Mouse (Mus musculus): ENCODE data around the gene Rdh16f2. TPM values are rescaled to one million over a fixed set of nuclear protein-coding genes. Genes with fewer than 3 reads are reported as not detected.
"Not testable (repeated sequence)": the region's sequence is repeated elsewhere in the genome, so short reads cannot be mapped to it uniquely, and the experiment has no call there.

Rdh16f2 gene
- total RNA-seq (2022), result not detected

DNA sequence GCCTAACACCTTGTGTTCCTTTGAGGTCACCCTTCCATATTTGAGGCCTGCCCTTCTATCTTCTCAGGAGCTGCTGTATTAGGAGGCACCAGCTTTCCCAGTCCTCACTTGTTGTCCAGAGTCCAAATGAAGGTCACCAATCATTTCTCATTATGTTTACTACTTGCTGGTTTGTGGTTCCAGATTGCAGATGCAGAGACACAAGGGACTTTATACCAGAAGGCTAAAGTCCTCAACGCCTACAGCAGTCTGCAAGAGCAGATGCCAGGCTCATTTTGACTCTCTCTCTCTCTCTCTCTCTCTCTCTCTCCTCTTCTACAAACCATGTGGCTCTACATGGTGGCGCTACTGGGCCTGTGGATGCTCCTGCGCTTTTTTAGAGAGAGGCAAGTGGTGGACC lies at the start of gene Rdh16f2:
Gene Rdh16f2 (plus strand): TSS at position 243 of the 400 bp plus-strand sequence.
- DNase-seq (ENCODE audit: low spot score in 2 of 2), result no peak

- not testable (repeated sequence) for DNase-seq (ENCODE audit: low spot score in 2 of 2)
These were observed 48.9 kb upstream of the Rdh16f2 start for GRCm38 (mm10) chr10:127817268-127817910.

GRCm38 (mm10) chr10:127821806-127822205 lies 44.5 kb upstream of the Rdh16f2 start:
- not testable (repeated sequence) for DNase-seq (ENCODE audit: low spot score in 2 of 2)

DNA sequence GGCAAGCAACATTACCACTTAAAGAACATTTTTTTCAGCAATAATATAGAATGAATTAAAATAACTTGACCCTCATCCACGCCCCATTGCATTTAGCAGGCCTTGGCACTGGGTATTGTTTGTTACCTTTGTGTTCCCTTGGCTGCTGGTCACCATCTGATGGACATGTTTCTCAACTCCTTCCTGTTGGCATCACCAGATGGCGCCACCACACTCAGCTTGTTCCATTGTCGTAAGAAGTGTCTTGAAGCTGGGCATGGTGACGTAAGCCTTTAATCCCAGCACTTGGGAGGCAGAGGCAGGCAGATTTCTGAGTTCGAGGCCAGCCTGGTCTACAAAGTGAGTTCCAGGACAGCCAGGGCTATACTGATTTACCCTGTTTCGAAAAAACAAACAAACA lies 40.9 kb upstream of the Rdh16f2 start:
- no peak for DNase-seq (ENCODE audit: low spot score in 2 of 2)

GRCm38 (mm10) chr10:127829121-127829520 lies 37.2 kb upstream of the Rdh16f2 start:
- DNase-seq (ENCODE audit: low spot score in 2 of 2), result no peak

DNA sequence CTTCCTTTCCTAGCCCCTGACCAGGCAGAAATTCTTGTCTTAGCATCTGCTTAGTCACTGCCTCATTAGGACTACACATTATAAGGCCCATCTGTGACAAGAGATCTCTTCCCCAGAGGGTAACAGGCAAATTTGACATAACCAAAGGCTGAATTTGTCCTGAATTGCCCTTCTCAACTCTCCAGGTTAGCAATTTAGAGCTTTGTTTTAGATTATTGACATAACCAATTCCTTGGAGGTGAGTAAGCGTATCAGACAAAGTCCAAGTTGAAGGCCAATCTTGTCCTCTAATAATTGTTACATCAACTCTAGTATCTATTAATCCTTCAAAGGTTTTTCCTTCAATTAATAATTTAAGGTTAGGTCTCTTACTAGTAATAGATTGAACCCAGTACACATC lies 32.1 kb upstream of the Rdh16f2 start:
- not testable (repeated sequence) for DNase-seq (ENCODE audit: low spot score in 2 of 2)

- DNase-seq (ENCODE audit: low spot score in 2 of 2), result no peak
These were observed 31.0 kb upstream of the Rdh16f2 start for GRCm38 (mm10) chr10:127835292-127835691.

DNA sequence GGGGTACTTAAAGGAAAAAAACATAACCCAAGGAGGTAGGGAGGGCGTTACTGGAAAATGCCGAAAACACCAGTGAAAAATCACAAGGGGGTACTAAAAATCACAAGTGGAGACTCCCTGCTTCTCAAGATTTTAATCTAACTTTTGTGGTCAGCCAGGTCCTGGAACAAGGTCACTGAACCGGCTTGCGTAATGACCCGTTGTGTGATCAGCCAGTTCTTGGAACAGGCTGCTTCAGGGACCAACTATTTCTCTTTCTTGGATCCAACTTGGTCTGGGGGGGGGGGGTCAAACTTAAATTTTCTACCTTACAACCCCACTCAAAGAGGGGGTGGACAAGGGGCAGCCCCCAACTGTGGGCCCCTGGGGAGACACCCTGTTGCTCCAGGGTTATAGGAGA lies 28.5 kb upstream of the Rdh16f2 start:
- not testable (repeated sequence) for DNase-seq (ENCODE audit: low spot score in 2 of 2)

- DNase-seq (ENCODE audit: low spot score in 2 of 2), result no peak
These were observed 27.7 kb upstream of the Rdh16f2 start for GRCm38 (mm10) chr10:127838539-127838938.

- DNase-seq (ENCODE audit: low spot score in 2 of 2), result no peak
These were observed 25.5 kb upstream of the Rdh16f2 start for GRCm38 (mm10) chr10:127840776-127841175.

- not testable (repeated sequence) for DNase-seq (ENCODE audit: low spot score in 2 of 2)
These were observed 20.3 kb upstream of the Rdh16f2 start for GRCm38 (mm10) chr10:127845945-127846344.

GRCm38 (mm10) chr10:127848089-127848488 lies 18.2 kb upstream of the Rdh16f2 start:
- DNase-seq (ENCODE audit: low spot score in 2 of 2), result no peak

GRCm38 (mm10) chr10:127849628-127850027 lies 16.6 kb upstream of the Rdh16f2 start, which contains the start of gene Rdh19:
Gene Rdh19 (plus strand): TSS chr10:127849928.
- DNase-seq (ENCODE audit: low spot score in 2 of 2), result no peak

- DNase-seq (ENCODE audit: low spot score in 2 of 2), result no peak
These were observed 9.9 kb upstream of the Rdh16f2 start for GRCm38 (mm10) chr10:127856376-127856775.

DNA sequence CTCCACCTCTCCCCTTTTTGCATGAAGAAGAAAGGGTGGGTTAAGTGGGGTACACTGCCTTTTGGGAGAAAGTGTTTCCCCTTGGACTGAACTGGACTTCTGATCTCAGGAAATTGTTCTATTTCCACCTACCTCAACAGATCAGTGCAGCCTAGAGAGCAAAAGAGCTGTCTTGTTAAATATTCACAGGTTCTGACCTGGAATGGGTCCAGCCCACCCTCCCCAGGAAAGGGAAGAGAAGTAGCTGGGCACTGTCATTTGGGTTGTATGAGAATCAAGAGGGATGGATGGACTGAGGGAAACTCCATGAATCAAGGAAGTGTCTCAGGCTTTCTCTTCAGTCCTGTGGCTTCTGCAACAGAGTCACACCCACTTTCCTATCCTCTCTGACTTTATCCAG lies 1.3 kb upstream of the Rdh16f2 start:
- no peak for DNase-seq (ENCODE audit: low spot score in 2 of 2)

DNA sequence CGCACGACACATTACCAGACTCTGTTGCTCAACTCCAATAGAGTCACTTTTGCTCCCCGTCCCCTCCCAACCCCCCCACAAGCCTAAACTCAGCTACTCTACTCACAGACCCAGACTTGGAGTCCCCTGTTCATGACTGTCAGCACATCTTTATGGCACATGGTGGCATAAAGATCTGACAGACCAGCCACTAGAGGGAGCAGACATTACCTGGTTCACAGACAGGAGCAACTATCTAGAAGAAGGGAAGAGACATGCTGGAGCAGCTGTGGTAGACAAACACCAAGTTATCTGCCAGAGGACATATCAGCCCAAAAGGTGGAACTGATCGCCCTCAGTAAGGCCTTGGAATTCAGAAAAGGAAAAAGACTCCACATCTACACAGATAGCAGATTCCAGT lies 6.2 kb downstream of the Rdh16f2 start:
- no peak for DNase-seq (ENCODE audit: low spot score in 2 of 2)

DNA sequence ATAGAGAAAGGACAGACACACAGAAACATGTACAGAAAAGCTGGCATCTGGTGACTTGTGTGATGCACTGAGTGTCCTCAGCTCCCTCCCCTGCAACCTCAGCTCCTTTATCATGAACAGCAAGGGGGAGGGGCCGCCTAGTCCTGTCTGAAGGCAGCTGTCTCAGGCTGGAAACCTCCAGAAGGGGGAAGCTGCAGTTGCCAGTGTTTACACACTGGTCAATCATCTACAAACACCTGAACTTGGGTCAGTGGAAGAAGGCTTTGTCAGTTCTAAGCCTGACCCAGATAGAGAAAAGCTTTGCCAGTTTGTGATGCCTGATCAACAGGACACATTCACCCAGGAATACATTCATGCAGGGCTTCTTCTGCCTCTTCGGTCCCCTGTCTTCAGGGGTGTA lies 11.4 kb downstream of the Rdh16f2 start:
- DNase-seq (ENCODE audit: low spot score in 2 of 2), result no peak

DNA sequence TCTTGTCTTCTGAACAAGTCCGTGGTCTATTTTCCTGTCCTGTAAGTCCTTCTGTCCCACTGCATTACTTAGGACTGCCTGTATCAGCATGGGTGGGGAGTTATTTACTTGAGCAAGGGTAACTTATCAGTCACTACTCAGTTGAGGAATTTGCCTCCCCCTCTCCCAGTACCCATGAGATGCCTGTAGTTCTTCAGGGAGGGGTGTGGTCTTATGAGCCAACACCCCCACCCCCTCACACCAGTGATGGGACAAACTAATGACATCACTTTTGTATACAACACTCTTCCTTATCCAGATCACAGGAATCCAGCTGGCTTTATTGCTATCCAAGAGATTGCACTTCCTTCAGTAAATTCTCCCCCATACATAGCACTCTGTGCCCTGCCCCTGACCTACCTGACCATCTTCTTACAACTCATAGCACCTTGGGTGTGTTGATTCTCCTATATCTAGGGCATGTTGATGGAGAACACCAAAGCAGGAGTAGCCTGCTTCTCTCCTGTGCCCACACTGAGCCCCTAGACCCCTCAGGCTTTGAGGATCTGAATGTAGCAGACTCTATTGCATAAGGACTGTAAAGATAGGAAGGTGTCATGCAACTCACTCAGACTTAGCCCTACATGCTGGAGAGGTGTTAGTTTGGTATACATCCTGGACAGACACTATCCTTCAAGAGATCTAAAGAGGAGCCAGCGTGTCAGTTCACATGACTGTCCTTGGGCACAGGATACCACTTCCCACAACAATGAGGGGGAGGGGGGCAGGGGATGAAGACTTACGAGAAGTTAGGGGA lies 12.2 kb downstream of the Rdh16f2 start:
- no peak for DNase-seq (ENCODE audit: low spot score in 2 of 2)

DNA sequence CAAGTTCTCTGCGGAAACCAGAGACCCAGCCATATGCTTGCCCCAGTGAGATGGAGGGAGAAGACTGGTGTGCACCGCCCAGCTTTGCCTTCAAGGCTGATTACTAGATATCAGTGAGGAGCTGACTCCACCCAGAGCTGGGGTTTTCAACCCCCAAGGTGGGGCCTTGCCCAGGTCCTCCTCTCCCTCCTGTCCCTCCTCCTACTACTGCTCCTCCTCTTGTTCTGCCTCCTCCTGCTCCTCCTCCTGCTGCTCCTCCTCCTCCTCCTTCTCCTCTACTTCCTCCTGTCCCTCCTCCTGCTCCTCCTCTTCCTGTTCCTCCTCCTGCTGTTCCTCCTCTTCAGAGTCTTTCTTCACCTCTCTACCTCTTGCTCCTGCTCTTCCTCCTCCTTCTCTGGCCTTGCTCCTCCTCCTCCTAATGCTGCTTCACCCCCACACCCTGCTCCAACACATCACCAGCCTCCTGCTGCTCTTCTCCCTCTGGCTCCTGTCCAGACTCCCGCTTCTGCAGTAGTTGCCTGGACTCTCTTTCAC lies 12.9 kb downstream of the Rdh16f2 start:
- DNase-seq (ENCODE audit: low spot score in 2 of 2), result no peak

DNA sequence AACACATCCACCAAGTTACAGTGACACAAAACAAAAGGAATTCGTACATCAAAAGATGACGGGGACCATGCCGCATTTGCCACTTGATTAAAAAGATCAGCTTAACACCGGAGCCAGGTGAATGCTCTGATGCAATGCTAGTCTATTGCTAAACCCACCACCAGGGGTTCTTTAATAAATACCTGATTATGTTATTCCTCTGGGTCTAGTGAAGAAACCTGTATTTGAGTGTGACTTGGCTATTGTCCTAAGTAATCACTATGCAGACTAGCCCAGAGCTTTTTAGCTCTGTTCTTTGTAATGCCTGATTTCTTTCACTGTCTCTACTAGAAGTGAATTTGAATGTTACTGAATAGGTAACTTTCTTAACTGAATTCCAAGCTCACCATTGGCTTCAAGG lies 14.8 kb downstream of the Rdh16f2 start:
- no peak for DNase-seq (ENCODE audit: low spot score in 2 of 2)

DNA sequence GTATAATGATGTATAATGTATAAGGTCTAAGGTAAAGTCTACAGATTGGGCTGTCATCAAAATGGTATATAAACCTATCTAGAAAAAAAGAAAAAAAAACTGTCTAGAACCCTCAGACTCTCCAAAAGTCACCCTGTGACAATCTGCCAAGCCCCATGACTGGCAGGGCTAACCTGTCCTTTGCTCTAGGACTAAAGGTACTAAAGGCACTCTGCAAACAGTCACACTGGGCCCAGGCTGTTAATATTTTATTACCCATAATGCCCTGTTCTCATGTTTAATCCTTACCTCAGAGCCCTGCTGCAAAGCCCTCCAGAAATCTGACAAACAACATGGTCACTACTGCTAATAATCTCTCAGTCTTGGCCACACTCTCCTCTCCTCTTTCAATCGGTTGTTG lies 20.3 kb downstream of the Rdh16f2 start:
- DNase-seq (ENCODE audit: low spot score in 2 of 2), result no peak

GRCm38 (mm10) chr10:127886971-127887370 lies 20.7 kb downstream of the Rdh16f2 start:
- DNase-seq (ENCODE audit: low spot score in 2 of 2), result no peak

DNA sequence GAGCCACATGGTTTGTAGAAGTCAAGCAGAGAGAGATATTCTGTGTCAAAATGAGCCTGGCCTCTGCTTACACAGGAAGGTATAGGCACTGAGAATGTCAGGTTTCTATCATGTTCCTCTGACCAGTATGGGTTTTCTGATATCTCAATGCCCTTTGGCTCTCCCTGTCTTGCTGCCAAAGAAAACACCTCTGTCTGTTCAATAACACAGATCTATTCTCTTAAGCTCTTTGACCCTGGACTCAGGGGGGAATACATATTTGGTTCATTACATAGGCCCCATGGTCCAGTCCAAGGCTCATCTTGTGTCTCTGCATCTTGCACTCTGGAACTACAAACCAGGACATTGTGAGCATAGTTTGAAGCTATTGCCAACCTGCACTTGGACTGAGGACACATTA lies 22.3 kb downstream of the Rdh16f2 start, which contains the start of gene Rdh7:
Gene Rdh7 (minus strand): TSS at position 213 of the 400 bp plus-strand sequence.
- no peak for DNase-seq (ENCODE audit: low spot score in 2 of 2)
